Mouse (Mus musculus) liver, postnatal 0 days (tissue): Measurements from ENCODE around the gene Phox2b. TPM values are rescaled to one million over a fixed set of nuclear protein-coding genes. Genes with fewer than 3 reads are reported as not detected.

Experiments used
- ATAC-seq: fragments of 200-750 bp; cut with Nextera tagmentation; 2 replicates; pipeline ENCODE4 v1.8.0; 2017; ENCODE audit warnings: mild to moderate bottlenecking, moderate library complexity
- DNase-seq: peaks from one replicate; pipeline ENCODE4 v3.0.0-alpha.2; 2016
- H3K27ac ChIP-seq: fragments of 300-500 bp; sonication (generic); 2 replicates; pipeline ENCODE4 v1.5.1; 2014; ENCODE audit warnings: antibody characterized with exemption, moderate library complexity, mild to moderate bottlenecking, low read depth
- H3K27me3 ChIP-seq: fragments of 300-500 bp; sonication (generic); 2 replicates; pipeline ENCODE4 v1.6.1; 2014; ENCODE audit warnings: low read length, control low read depth, mixed read lengths; ENCODE audit not compliant: insufficient read depth
- H3K36me3 ChIP-seq: fragments of 300-500 bp; sonication (generic); replicated peaks from 2 replicates; pipeline ENCODE4 v1.6.1; 2014; ENCODE audit warnings: mild to moderate bottlenecking, control low read depth, low read length, moderate library complexity, mixed read lengths; ENCODE audit not compliant: insufficient read depth
- H3K4me1 ChIP-seq: fragments of 300-500 bp; sonication (generic); 2 replicates; pipeline ENCODE4 v1.6.1; 2014; ENCODE audit warnings: antibody characterized with exemption, mild to moderate bottlenecking, control low read depth; ENCODE audit not compliant: insufficient read depth
- H3K4me2 ChIP-seq: fragments of 300-500 bp; sonication (generic); 2 replicates; pipeline ENCODE4 v1.6.1; 2014; ENCODE audit warnings: low read depth, mild to moderate bottlenecking, low read length, moderate library complexity, mixed read lengths
- H3K4me3 ChIP-seq: fragments of 300-500 bp; sonication (generic); 2 replicates; pipeline ENCODE4 v1.5.1; 2014; ENCODE audit warnings: low read depth, low read length
- H3K9ac ChIP-seq: fragments of 300-500 bp; sonication (generic); replicated peaks from 2 replicates; pipeline ENCODE4 v1.6.1; 2014; ENCODE audit warnings: mild to moderate bottlenecking, moderate library complexity
- H3K9me3 ChIP-seq: fragments of 300-500 bp; sonication (generic); 2 replicates; pipeline ENCODE4 v1.6.1; 2016; ENCODE audit warnings: mild to moderate bottlenecking, control low read depth, low read length, mixed read lengths
- CTCF ChIP-seq: sonication (generic); IDR thresholded peaks from 2 replicates; pipeline ENCODE4 v1.5.1; 2016; ENCODE audit warnings: antibody characterized with exemption, low read depth
- EP300 ChIP-seq: IDR thresholded peaks from 2 replicates; pipeline ENCODE4 v1.6.1; 2016; ENCODE audit warnings: antibody characterized with exemption, low read depth, mild to moderate bottlenecking
- WGBS: fragments of 180-500 bp; shearing (Covaris S2); extraction: QIAGEN DNeasy Blood & Tissue Kit; methylation state at CpG from one replicate; pipeline ENCODE4 v1.1.7; 2014; ENCODE audit not compliant: insufficient replicate concordance; 5-methylcytosine and 5-hydroxymethylcytosine counted together
- polyA plus RNA-seq: library from polyadenylated mRNA; unstranded; fragments of >200 nt; fragmentation: Nextera tagmentation; extraction: Ambion mirVana; gene quantifications from 2 replicates; pipeline ENCODE4 v1.2.1, GENCODE M21; 2015

Phox2b gene
- polyA plus RNA-seq, 1 experiment from 2014 or later: not detected

DNA sequence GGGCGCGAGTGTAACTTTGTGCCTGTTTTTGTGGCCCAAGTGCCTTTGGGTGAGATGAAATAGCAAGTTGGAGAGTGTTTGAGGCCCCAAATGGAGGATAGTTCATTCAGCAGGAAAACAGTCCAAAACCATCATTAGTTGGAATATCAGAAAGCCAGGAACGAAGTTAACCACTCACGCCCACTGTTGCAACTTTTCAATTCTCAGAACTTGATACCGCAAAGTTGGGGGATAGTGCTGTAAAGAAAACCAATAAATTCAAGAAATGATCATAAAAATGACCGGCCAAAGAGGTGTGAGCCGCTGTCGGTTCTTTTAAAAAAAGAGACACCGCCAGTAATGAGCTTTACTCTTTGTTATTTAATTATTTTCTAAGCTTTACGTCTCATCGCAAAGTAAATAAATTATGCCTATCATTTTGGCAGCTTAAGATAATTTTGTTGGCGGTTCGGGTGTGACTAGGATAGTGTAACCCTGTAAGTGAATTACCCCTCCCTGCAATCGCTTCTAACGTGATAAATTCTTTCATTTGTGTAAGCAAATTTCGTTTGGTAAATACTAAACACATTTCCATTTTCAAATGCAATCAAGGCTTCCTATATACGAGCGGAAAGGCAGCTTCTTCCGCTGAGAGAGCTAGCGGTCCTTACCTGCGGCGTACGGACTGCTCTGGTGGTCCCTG, 909 bp downstream of the Phox2b start:
- Histone ChIP-seq H3K4me2 (no peak overlapping the region), H3K27ac (no peak overlapping the region), H3K36me3 (no peaks in the 10 kb centered on the region), H3K4me1 (peaks cover 3% of the 10 kb centered on the region; the same call in 1 of the 2 replicates), H3K4me3 (no peak overlapping the region), H3K27me3 (peaks cover 95% of the 10 kb centered on the region), H3K9ac (no peak overlapping the region), H3K9me3 (no peaks in the 10 kb centered on the region)
- ATAC-seq: no peak
- TF ChIP-seq CTCF (no peak), EP300 (no peak)
- WGBS: 2% methylated on average over 23 of the region's 23 CpGs
- DNase-seq: no peak

DNA sequence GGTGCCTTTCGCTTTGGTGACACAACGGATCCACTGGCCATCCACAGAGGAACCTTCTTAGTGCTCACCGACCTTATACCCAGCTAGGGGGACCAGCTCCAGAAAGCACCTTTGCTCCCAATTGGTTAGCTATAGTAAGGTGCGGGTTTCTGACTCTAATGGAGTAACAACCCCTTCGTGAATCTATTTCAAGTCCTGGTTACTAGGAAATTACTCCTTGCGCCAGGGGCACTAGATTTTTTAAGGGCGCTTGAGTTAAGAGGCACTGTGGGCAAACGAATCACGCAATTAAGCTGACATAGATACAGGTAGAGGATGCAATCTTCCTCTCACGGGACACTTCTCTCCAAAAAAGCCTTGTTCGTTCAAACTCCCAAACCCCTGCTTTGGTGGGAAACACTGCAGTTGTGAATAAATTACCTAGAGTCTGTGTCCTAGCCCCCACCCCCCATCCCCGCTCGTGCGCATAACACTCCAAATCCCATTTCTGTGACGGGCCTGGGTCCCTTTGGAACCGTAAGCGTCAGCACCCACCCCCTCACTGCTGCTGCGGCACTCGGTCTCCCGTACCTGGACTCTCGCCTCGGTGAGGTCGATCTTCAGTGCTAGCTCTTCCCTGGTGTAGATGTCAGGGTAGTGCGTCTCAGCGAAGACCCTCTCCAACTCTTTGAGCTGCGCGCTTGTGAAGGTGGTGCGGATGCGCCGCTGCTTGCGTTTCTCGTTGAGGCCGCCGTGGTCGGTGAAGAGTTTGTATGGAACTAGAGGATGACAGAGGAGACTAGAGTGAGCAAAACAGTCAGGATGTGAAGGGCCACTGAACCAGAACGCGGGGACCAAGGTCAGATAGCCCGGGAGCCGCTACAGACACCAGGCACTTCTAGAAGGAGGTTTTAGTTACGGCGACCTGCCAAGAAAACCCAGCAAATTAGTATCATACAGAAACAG, 1.7 kb downstream of the Phox2b start:
- 3% methylated on average over 41 of the region's 41 CpGs for WGBS
- Histone ChIP-seq H3K9ac (no peak overlapping the region), H3K9me3 (no peaks in the 10 kb centered on the region), H3K36me3 (no peaks in the 10 kb centered on the region), H3K4me3 (no peak overlapping the region), H3K4me2 (no peak overlapping the region), H3K4me1 (peaks cover 3% of the 10 kb centered on the region; the same call in 1 of the 2 replicates), H3K27ac (no peak overlapping the region), H3K27me3 (peaks cover 96% of the 10 kb centered on the region)
- DNase-seq: no peak
- TF ChIP-seq EP300 (no peak), CTCF (no peak)
- ATAC-seq: no peak

DNA sequence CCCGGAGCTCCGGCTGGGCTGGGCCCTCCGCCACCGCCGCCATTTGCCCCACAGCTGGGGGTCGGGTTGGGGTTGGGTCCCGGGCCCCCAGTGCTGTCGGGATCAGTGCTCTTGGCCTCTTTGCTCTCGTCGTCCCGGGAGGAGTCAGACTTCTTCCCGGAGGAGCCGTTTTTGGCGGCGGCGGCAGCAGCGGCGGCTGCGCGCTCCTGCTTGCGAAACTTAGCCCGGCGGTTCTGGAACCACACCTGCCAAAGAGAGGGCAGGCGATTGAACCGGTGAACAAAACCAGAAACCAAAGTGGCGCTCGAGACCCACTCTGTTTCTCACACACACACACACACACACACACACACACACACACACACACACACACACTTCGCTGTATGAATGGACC, 2.7 kb downstream of the Phox2b start:
- Histone ChIP-seq H3K4me1 (peaks cover 3% of the 10 kb centered on the region; the same call in 1 of the 2 replicates), H3K27ac (no peak overlapping the region), H3K36me3 (no peaks in the 10 kb centered on the region), H3K4me3 (peak overlapping the region; percentile 39; the same call in 1 of the 2 replicates), H3K9ac (no peak overlapping the region), H3K27me3 (peaks cover 94% of the 10 kb centered on the region), H3K9me3 (no peaks in the 10 kb centered on the region), H3K4me2 (peak overlapping the region; percentile 63)
- ATAC-seq: no peak
- WGBS: under 1% methylated on average over 26 of the region's 28 CpGs
- DNase-seq: peak; percentile 21
- TF ChIP-seq EP300 (no peak), CTCF (no peak)

DNA sequence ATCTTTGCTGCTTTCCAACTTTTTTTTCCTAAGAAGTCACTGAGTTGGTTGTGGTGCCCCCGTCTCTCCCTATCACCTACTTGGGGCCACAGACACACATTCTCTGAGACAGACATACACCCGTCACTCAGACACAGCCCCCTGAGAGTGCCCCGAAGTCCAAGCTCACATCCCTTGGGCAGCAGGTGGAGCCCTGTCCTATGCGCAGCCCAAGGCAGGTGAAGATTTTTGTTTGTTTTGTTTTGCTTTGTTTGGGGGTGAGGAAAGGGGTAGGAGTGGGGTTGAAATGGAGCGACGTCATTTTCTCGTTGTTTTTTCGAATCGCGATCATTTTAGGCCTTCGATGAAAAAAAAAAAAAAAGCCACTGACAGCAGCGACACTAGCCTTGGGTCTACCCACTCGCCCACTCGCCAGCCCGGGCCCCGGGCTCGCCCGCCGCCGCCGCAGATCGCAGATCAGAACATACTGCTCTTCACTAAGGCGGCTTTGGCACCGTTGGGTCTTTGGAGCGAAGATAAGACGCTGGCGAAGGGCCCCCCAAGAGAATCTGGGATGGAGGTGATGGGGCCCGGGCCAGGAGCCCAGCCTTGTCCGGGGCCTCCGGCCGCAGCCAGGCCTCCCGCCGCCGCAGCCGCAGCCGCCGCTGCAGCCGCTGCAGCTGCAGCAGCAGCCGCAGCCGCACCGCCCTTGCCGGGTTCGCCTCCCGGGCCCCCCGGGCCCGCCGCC, 3.3 kb downstream of the Phox2b start:
- peaks cover 91% of the 10 kb centered on the region for H3K27me3 ChIP-seq
- no peak overlapping the region for H3K9ac ChIP-seq
- no peak for DNase-seq
- H3K36me3 ChIP-seq: no peaks in the 10 kb centered on the region
- WGBS: under 1% methylated on average over 43 of the region's 47 CpGs
- ATAC-seq: no peak
- no peaks in the 10 kb centered on the region for H3K9me3 ChIP-seq
- TF ChIP-seq EP300: no peak
- TF ChIP-seq CTCF: no peak
- peak overlapping the region; percentile 63 for H3K4me2 ChIP-seq
- peak overlapping the region; percentile 39; the same call in 1 of the 2 replicates for H3K4me3 ChIP-seq
- H3K4me1 ChIP-seq: peaks cover 3% of the 10 kb centered on the region; the same call in 1 of the 2 replicates
- H3K27ac ChIP-seq: no peak overlapping the region

DNA sequence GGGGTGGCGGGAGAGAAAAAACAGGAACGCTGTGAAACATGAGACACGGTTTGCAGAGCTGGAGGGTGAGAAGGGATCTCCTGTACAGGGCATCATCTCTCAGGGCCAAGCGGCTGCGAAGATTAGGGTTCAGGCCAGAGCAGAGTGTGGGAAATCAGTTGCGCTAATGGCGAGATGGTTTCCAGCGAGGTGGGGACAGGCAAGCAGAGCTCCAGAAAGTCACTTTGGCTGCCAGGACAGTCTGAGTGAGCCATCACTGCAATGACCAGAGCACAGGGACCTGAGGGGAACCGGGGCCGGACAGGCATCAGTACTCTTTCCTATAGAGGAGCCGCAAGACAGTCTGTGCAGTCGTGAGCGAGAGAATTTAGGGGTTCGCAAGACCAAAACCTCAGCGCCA, 3.9 kb downstream of the Phox2b start:
- no peaks in the 10 kb centered on the region for H3K9me3 ChIP-seq
- H3K4me3 ChIP-seq: no peak overlapping the region
- no peak overlapping the region for H3K4me2 ChIP-seq
- TF ChIP-seq EP300 (no peak), CTCF (no peak)
- ATAC-seq (no peak), DNase-seq (no peak)
- peaks cover 91% of the 10 kb centered on the region for H3K27me3 ChIP-seq
- H3K36me3 ChIP-seq: no peaks in the 10 kb centered on the region
- WGBS: 3% methylated on average over 15 of the region's 15 CpGs
- H3K4me1 ChIP-seq: peaks cover 3% of the 10 kb centered on the region; the same call in 1 of the 2 replicates
- no peak overlapping the region for H3K27ac ChIP-seq
- no peak overlapping the region for H3K9ac ChIP-seq

DNA sequence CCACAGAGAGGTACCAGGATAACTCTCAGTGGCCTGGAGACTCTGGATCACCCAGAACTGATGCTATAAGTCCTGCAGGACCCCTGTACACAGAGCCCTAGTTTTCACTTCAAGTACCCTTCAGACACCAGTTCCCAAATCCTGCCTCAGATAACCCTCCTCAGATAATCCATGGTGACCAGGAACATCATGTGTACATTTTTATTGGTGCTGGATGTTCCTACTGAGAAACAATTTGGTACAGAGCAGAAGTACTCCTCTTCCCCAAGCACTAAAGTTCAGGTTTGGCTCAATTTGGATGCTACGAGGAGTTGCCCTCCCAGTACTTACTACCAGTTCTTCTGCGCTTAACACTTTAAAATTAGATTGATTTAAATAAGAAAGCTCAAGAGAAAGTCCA, 5.1 kb downstream of the Phox2b start:
- H3K4me2 ChIP-seq: no peak overlapping the region
- TF ChIP-seq EP300 (no peak), CTCF (no peak)
- H3K9me3 ChIP-seq: no peaks in the 10 kb centered on the region
- no peaks in the 10 kb centered on the region for H3K36me3 ChIP-seq
- H3K9ac ChIP-seq: no peak overlapping the region
- ATAC-seq: no peak
- no peak overlapping the region for H3K27ac ChIP-seq
- H3K4me1 ChIP-seq: peaks cover 3% of the 10 kb centered on the region; the same call in 1 of the 2 replicates
- DNase-seq: no peak
- H3K4me3 ChIP-seq: no peak overlapping the region
- WGBS: 21% methylated on average over 2 of the region's 2 CpGs
- peaks cover 83% of the 10 kb centered on the region for H3K27me3 ChIP-seq
